Mouse (Mus musculus) G1E (cell line): ENCODE measurements around the gene Rb1.

Experiments
- CTCF ChIP-seq: IDR thresholded peaks from 2 replicates; pipeline ENCODE4 v1.5.1; 2012; ENCODE audit warnings: low read depth, low read length, inconsistent platforms, mixed read lengths
- TAL1 ChIP-seq: conservative IDR thresholded peaks from 2 replicates; pipeline ENCODE4 v1.6.1; 2012; ENCODE audit warnings: low read depth, low read length, inconsistent platforms, mixed read lengths

- TF ChIP-seq CTCF (no peak), TAL1 (no peak)
These were observed 177.5 kb downstream of the Rb1 start for GRCm38 (mm10) chr14:73148125-73148524.
